Mouse (Mus musculus) testis, adult 2 months (tissue): ENCODE measurements around the gene Ushbp1.

Experiments
- CTCF ChIP-seq: fragments of 200-500 bp; IDR thresholded peaks from 2 replicates; pipeline ENCODE4 v1.5.1; 2012; ENCODE audit warnings: low read depth, mild to moderate bottlenecking, inconsistent platforms, low read length, moderate library complexity; ENCODE audit not compliant: control insufficient read depth, insufficient read depth, insufficient replicate concordance
- POLR2A ChIP-seq: fragments of 200-500 bp; IDR thresholded peaks from 2 replicates; pipeline ENCODE4 v1.6.1; 2012; ENCODE audit warnings: low read depth, mild to moderate bottlenecking, inconsistent platforms, low read length, moderate library complexity; ENCODE audit not compliant: control insufficient read depth

GRCm38 (mm10) chr8:71405401-71406098 is 9.9 kb upstream of the Ushbp1 start, which contains the start of gene Ankle1:
- peak; percentile 50; the same call in 1 of the 2 replicates for TF ChIP-seq CTCF
- TF ChIP-seq POLR2A: no peak; the same call in 1 of the 2 replicates
